Mouse (Mus musculus) lung, postnatal 4 days (tissue): ENCODE results near the gene Fggy.

Source experiments
- DNase-seq, 2 experiments: peaks; one replicate each; pipeline ENCODE4 v3.0.0; 2021

Fggy gene

GRCm38 (mm10) chr4:95666284-95666889 lies 109.1 kb downstream of the Fggy start:
- no peak for DNase-seq

GRCm38 (mm10) chr4:95666896-95667295 lies 109.6 kb downstream of the Fggy start:
- no peak for DNase-seq

GRCm38 (mm10) chr4:95667595-95667994 lies 110.3 kb downstream of the Fggy start:
- DNase-seq, result no peak

- DNase-seq, result no peak
Observed at GRCm38 (mm10) chr4:95668543-95668942, 111.2 kb downstream of the Fggy start.

- DNase-seq, result no peak
Observed at GRCm38 (mm10) chr4:95669336-95669735, 112.0 kb downstream of the Fggy start.

GRCm38 (mm10) chr4:95670559-95670958 lies 113.3 kb downstream of the Fggy start:
- DNase-seq, result no peak

- no peak for DNase-seq
Observed at GRCm38 (mm10) chr4:95672039-95672438, 114.7 kb downstream of the Fggy start.

- no peak for DNase-seq
Observed at GRCm38 (mm10) chr4:95676390-95676789, 119.1 kb downstream of the Fggy start.

- DNase-seq, result no peak
Observed at GRCm38 (mm10) chr4:95680756-95681449, 123.6 kb downstream of the Fggy start.

- no peak for DNase-seq
Observed at GRCm38 (mm10) chr4:95684522-95685080, 127.3 kb downstream of the Fggy start.

GRCm38 (mm10) chr4:95686775-95687174 lies 129.5 kb downstream of the Fggy start:
- DNase-seq, result no peak

GRCm38 (mm10) chr4:95687350-95687749 lies 130.0 kb downstream of the Fggy start:
- DNase-seq, result no peak

GRCm38 (mm10) chr4:95688159-95688558 lies 130.9 kb downstream of the Fggy start:
- DNase-seq, result no peak

- DNase-seq, result no peak
Observed at GRCm38 (mm10) chr4:95700366-95700765, 143.1 kb downstream of the Fggy start.

GRCm38 (mm10) chr4:95707941-95708897 lies 150.9 kb downstream of the Fggy start:
- no peak for DNase-seq

- no peak for DNase-seq
Observed at GRCm38 (mm10) chr4:95709750-95710149, 152.4 kb downstream of the Fggy start.

GRCm38 (mm10) chr4:95712802-95713201 lies 155.5 kb downstream of the Fggy start:
- DNase-seq, result no peak

GRCm38 (mm10) chr4:95713271-95713670 lies 156.0 kb downstream of the Fggy start:
- DNase-seq, result no peak

- DNase-seq, result no peak
Observed at GRCm38 (mm10) chr4:95716137-95716536, 158.8 kb downstream of the Fggy start.

GRCm38 (mm10) chr4:95723615-95724014 lies 166.3 kb downstream of the Fggy start:
- DNase-seq, result no peak

- DNase-seq, result no peak
Observed at GRCm38 (mm10) chr4:95726361-95726760, 169.1 kb downstream of the Fggy start.

- DNase-seq, result no peak
Observed at GRCm38 (mm10) chr4:95729142-95729826, 172.0 kb downstream of the Fggy start.

GRCm38 (mm10) chr4:95731110-95731509 lies 173.8 kb downstream of the Fggy start:
- no peak for DNase-seq
